ENCODE assay signal across 7 mouse cellular contexts in the genomic region with DNA sequence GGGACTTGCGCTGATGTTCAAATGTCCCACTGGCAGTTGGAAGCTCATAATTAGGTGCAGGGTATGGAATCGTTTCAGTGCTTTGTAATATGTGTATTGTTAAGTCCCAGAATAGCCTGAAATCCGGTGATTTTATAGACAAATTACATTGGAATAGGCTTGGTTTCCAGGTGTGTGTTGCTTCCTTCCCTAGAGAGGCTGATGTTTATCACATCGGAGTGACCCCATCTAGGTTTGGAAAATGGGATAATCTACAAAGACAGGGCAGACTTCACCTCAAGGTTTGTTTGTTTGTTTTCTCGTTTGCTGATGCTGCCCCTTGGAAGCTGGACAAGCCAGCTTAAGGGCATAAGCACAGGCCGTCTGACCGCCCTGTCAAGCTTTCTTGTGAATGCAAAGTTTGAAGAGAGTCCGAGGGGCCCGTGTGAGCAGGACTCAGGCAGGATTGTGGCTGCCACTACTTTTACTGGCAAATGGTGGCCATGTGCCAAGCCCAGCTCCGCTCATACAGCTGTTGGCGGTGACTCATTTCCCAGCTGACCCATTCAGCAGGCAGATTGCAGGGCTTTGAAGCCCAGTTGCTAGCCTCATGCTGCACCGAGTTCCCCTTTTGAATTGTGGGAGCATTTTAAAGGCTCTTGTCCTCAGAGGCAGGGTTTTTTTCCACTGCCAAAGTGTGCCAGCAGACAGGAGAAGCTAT.
A peak's percentile ranks its signal among the peaks of the same experiment; 100 is the strongest.
DNase-seq lines count a peak whose midpoint lies in the region; ATAC-seq and TF ChIP-seq lines count a peak whose summit lies in the region.

No protein-coding gene starts in this region.

- no peak overlapping the region for H3K9ac ChIP-seq in forebrain, embryonic 14.5 days (ENCODE audit: low read length)

- no peaks in the 10 kb centered on the region for H3K9me3 ChIP-seq in forebrain, embryonic 14.5 days (replicated peaks; ENCODE audit: control insufficient read depth, low read length)

- peak overlapping the region; percentile 50; the same call in 1 of the 2 replicates for H3K27ac ChIP-seq in forebrain, embryonic 14.5 days (ENCODE audit: low read depth, low read length)
- H3K27ac ChIP-seq in left cerebral cortex, adult 2 months: no peak overlapping the region; the same call in 1 of the 2 replicates

- peaks cover 8% of the 10 kb centered on the region; the same call in 1 of the 2 replicates for H3K4me1 ChIP-seq in forebrain, embryonic 14.5 days (ENCODE audit: control insufficient read depth, insufficient read depth, low read length)

- intact Hi-C loops in heart, postnatal 36 days (cut with DNase I): no loop called here
- intact Hi-C loops in left cerebral cortex, adult 2 months (cut with DNase I): no loop called here

- WGBS in forebrain, embryonic 14.5 days: 43% methylated on average over 12 of the region's 12 CpGs

- TF ChIP-seq CTCF in left cerebral cortex, adult 2 months (IDR thresholded peaks at IDR 0.05): no peak

- no peak overlapping the region for H3K4me2 ChIP-seq in forebrain, embryonic 14.5 days (ENCODE audit: low read length)

- no peaks in the 10 kb centered on the region for H3K27me3 ChIP-seq in forebrain, embryonic 14.5 days (replicated peaks; ENCODE audit: control insufficient read depth, insufficient read depth, low read length)

- ATAC-seq in forebrain, embryonic 14.5 days: peak; percentile 95
- ATAC-seq in megakaryocyte progenitor cell, adult 5-6 weeks (replicated peaks; ENCODE audit: poor library complexity): peak; percentile 95

- no peak overlapping the region for H3K4me3 ChIP-seq in forebrain, embryonic 14.5 days (ENCODE audit: low read depth, low read length)
- no peak overlapping the region for H3K4me3 ChIP-seq in left cerebral cortex, adult 2 months

- peak; percentile 82 for DNase-seq in MN1 (ENCODE audit: low spot score)
- DNase-seq in adrenal gland, adult 2 months: peak; percentile 92
- DNase-seq in forebrain, embryonic 14.5 days (ENCODE audit: low spot score): peak; percentile 86
- DNase-seq in heart, postnatal 36 days: peak; percentile 81 to 84
- DNase-seq in left cerebral cortex, adult 2 months (ENCODE audit: extremely low spot score in 1 of 2, low spot score in 2 of 2): peak; percentile 54
- peak; percentile 9 for DNase-seq in testis, postnatal 14 days (ENCODE audit: low spot score)

- no peaks in the 10 kb centered on the region for H3K36me3 ChIP-seq in forebrain, embryonic 14.5 days (ENCODE audit: control insufficient read depth, insufficient read depth, low read length)

Comparison
In these comparisons a context has a peak if more than half of its experiments do, and no peak if none do; other contexts are left out.
1. DNase-seq: peak in every context shown above with its lines; median percentile 92 in adrenal gland, adult 2 months; 86 in forebrain, embryonic 14.5 days; 82 in heart, postnatal 36 days; 82 in MN1; 54 in left cerebral cortex, adult 2 months; 9 in testis, postnatal 14 days.